8 mouse cellular contexts compared by ENCODE assay signal in the genomic region with DNA sequence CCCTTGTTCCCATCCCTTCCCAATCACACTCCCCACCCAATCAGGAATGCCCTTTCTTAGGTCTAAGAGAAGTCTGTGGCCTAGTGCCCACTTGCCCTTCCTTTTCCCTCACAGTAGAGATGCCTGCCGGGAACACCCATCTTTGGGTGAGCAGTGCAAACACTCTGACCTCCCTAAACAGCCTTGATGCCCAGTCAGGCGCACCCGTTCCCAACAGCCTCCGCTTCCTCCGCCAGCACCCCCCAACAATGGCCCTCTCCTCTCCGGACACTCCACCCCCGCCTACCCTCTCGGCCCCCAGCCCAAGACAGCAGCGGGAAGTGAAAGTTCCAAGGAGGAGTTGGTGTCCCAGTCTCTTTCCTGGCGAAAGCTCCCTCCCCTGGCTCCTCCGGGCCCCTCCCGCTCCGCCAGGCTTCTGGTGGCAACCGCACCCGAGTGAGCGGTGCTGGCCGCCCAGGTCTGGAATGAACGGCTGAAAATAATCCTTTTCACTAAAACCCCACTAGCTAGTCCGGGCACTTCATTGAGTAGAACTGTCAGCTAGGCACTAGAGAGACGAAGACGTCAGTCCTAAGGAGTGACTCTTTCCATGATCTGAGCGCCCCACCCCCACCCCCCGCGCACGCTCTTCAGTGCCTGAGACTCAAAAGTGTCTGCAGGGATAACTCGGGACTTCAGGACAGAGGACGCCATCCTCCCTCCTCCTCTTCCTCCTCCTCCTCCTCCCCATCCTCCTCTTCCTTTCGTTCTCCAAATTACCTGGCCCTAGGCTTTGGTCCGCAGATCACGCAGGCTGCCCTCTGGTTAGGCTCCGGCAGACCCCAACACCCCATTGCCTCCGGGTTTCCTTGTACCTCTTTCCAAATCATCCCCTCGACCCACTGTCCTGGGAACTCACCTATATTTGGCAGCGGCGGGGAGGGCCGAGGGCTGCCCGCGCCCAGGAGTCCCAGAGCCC. TPM values are rescaled to one million over a fixed set of nuclear protein-coding genes. Genes with fewer than 3 reads are reported as not detected.
A peak's percentile ranks its signal among the peaks of the same experiment; 100 is the strongest.
DNase-seq lines count a peak whose midpoint lies in the region; ATAC-seq lines count a peak whose summit lies in the region.

No protein-coding gene starts in this region.

- peaks cover 17% of the 10 kb centered on the region for H3K4me1 ChIP-seq in erythroblast, embryonic 14.5 days (ENCODE audit: control insufficient read depth)
- H3K4me1 ChIP-seq in embryonic facial prominence, embryonic 14.5 days (ENCODE audit: control insufficient read depth, insufficient read depth, low read length): peaks cover 11% of the 10 kb centered on the region
- peaks cover 20% of the 10 kb centered on the region for H3K4me1 ChIP-seq in midbrain, embryonic 12.5 days

- no peaks in the 10 kb centered on the region for H3K36me3 ChIP-seq in erythroblast, embryonic 14.5 days (ENCODE audit: control insufficient read depth)
- peaks cover 20% of the 10 kb centered on the region for H3K36me3 ChIP-seq in embryonic facial prominence, embryonic 14.5 days (ENCODE audit: control insufficient read depth, insufficient read depth, low read length)
- no peaks in the 10 kb centered on the region for H3K36me3 ChIP-seq in midbrain, embryonic 12.5 days

- peak; percentile 50 to 59 for DNase-seq in adrenal gland, adult 18-20 months (ENCODE audit: low spot score in 2 of 2)
- peak; percentile 63 for DNase-seq in embryonic facial prominence, embryonic 14.5 days (ENCODE audit: low spot score)
- DNase-seq in heart, postnatal 10 days: peak; percentile 74 to 75
- peak; percentile 75 to 82 for DNase-seq in kidney, postnatal 36 days

- no peak for ATAC-seq in erythroblast, adult 5-6 weeks (replicated peaks; ENCODE audit: low FRiP score, poor library complexity, severe bottlenecking)
- peak; percentile 60 for ATAC-seq in embryonic facial prominence, embryonic 14.5 days (ENCODE audit: low read depth)
- peak; percentile 28 for ATAC-seq in midbrain, embryonic 12.5 days (ENCODE audit: low FRiP score, low read depth)
- ATAC-seq in megakaryocyte progenitor cell, adult 5-6 weeks (replicated peaks; ENCODE audit: poor library complexity): no peak

- H3K27ac ChIP-seq in embryonic facial prominence, embryonic 14.5 days (replicated peaks; ENCODE audit: low read depth, low read length): peak overlapping the region; percentile 61
- H3K27ac ChIP-seq in midbrain, embryonic 12.5 days (replicated peaks): 0 out of 2 replicates have a peak overlapping the region, but pooled peaks have one; percentile 44

- no peaks in the 10 kb centered on the region for H3K9me3 ChIP-seq in erythroblast, embryonic 14.5 days (ENCODE audit: control insufficient read depth, low read length)
- no peaks in the 10 kb centered on the region for H3K9me3 ChIP-seq in embryonic facial prominence, embryonic 14.5 days (ENCODE audit: control insufficient read depth, low read length)
- H3K9me3 ChIP-seq in midbrain, embryonic 12.5 days: no peaks in the 10 kb centered on the region

- peak overlapping the region; percentile 98 for H3K4me2 ChIP-seq in embryonic facial prominence, embryonic 14.5 days (ENCODE audit: low read depth, low read length)
- peak overlapping the region; percentile 93 for H3K4me2 ChIP-seq in midbrain, embryonic 12.5 days (replicated peaks)

- 1% methylated on average over 37 of the region's 38 CpGs for WGBS in embryonic facial prominence, embryonic 14.5 days
- WGBS in midbrain, embryonic 12.5 days: under 1% methylated on average over 38 of the region's 38 CpGs

- intact Hi-C loops in heart, postnatal 10 days (cut with DNase I): no loop called here

- peak overlapping the region; percentile 53 for H3K4me3 ChIP-seq in erythroblast, embryonic 14.5 days (replicated peaks)
- peak overlapping the region; percentile 73 for H3K4me3 ChIP-seq in embryonic facial prominence, embryonic 14.5 days (ENCODE audit: low read depth, low read length)
- peak overlapping the region; percentile 60 for H3K4me3 ChIP-seq in midbrain, embryonic 12.5 days

- peaks cover 67% of the 10 kb centered on the region for H3K27me3 ChIP-seq in erythroblast, embryonic 14.5 days (ENCODE audit: control insufficient read depth)
- H3K27me3 ChIP-seq in embryonic facial prominence, embryonic 14.5 days (replicated peaks; ENCODE audit: control insufficient read depth, insufficient read depth, low read length): no peaks in the 10 kb centered on the region
- H3K27me3 ChIP-seq in midbrain, embryonic 12.5 days: peaks cover 63% of the 10 kb centered on the region

- H3K9ac ChIP-seq in embryonic facial prominence, embryonic 14.5 days (ENCODE audit: low read depth, low read length): peak overlapping the region; percentile 71
- H3K9ac ChIP-seq in midbrain, embryonic 12.5 days (replicated peaks): peak overlapping the region; percentile 62

RNA-seq across cellular contexts. Expression of gene Adam15, which starts 0.6 kb away (rescaled TPM):
- 0.50 and 0.70 TPM in 2 replicates for polyA plus RNA-seq in erythroblast, embryonic 14.5 days (2012)
- 25.3 and 34.2 TPM in 2 replicates for total RNA-seq in erythroblast, adult 5-6 weeks (2015; ENCODE audit: low replicate concordance)
- 5.0 and 14.1 TPM in 2 replicates for total RNA-seq in erythroblast, adult 5-6 weeks (2017; ENCODE audit: low replicate concordance)
- total RNA-seq in adrenal gland, adult 18-20 months (2021): 10 to 100 TPM; 56.3 to 87.6 TPM
- polyA plus RNA-seq in embryonic facial prominence, embryonic 14.5 days (2014; fragmentation: Nextera tagmentation; extraction: Ambion mirVana): 44.4 and 51.7 TPM in 2 replicates
- 100 to 1,000 TPM; 101 to 118 TPM for total RNA-seq in heart, postnatal 10 days (2021)
- 35.0 and 37.0 TPM in 2 replicates for polyA plus RNA-seq in midbrain, embryonic 12.5 days (2016; fragmentation: Nextera tagmentation; extraction: Ambion mirVana)
- total RNA-seq in megakaryocyte progenitor cell, adult 5-6 weeks (2015): 35.8 and 53.0 TPM in 2 replicates
- total RNA-seq in megakaryocyte progenitor cell, adult 5-6 weeks (2017): 38.7 and 49.8 TPM in 2 replicates

RNA-seq across cellular contexts. Expression of gene Efna4, which starts 11.4 kb away (rescaled TPM):
- not detected in 2 replicates for polyA plus RNA-seq in erythroblast, embryonic 14.5 days (2012)
- not detected in 2 replicates for total RNA-seq in erythroblast, adult 5-6 weeks (2015; ENCODE audit: low replicate concordance)
- total RNA-seq in erythroblast, adult 5-6 weeks (2017; ENCODE audit: low replicate concordance): not detected in 2 replicates
- 1 to 10 TPM in 1 of 2 experiments, under 1 TPM in 1; 0.43 to 1.1 TPM for total RNA-seq in adrenal gland, adult 18-20 months (2021)
- polyA plus RNA-seq in embryonic facial prominence, embryonic 14.5 days (2014; fragmentation: Nextera tagmentation; extraction: Ambion mirVana): 17.5 and 20.7 TPM in 2 replicates
- total RNA-seq in heart, postnatal 10 days (2021): 1 to 10 TPM; 1.9 to 2.2 TPM
- 16.8 and 17.3 TPM in 2 replicates for polyA plus RNA-seq in midbrain, embryonic 12.5 days (2016; fragmentation: Nextera tagmentation; extraction: Ambion mirVana)
- 0.17 and 0.64 TPM in 2 replicates for total RNA-seq in megakaryocyte progenitor cell, adult 5-6 weeks (2015)
- total RNA-seq in megakaryocyte progenitor cell, adult 5-6 weeks (2017): 0.27 TPM in 1 of 2 replicates, not detected in the other

RNA-seq across cellular contexts. Expression of gene Dcst2, which starts 12.6 kb away (rescaled TPM):
- polyA plus RNA-seq in erythroblast, embryonic 14.5 days (2012): not detected in 2 replicates
- total RNA-seq in erythroblast, adult 5-6 weeks (2015; ENCODE audit: low replicate concordance): not detected in 2 replicates
- not detected in 2 replicates for total RNA-seq in erythroblast, adult 5-6 weeks (2017; ENCODE audit: low replicate concordance)
- total RNA-seq in adrenal gland, adult 18-20 months (2021): under 1 TPM; 0.80 to 0.93 TPM
- not detected in 2 replicates for polyA plus RNA-seq in embryonic facial prominence, embryonic 14.5 days (2014; fragmentation: Nextera tagmentation; extraction: Ambion mirVana)
- under 1 TPM in 1 of 2 experiments, not detected in 1; 0.26 TPM for total RNA-seq in heart, postnatal 10 days (2021)
- polyA plus RNA-seq in midbrain, embryonic 12.5 days (2016; fragmentation: Nextera tagmentation; extraction: Ambion mirVana): 0.22 and 0.29 TPM in 2 replicates
- total RNA-seq in megakaryocyte progenitor cell, adult 5-6 weeks (2015): not detected in 2 replicates
- not detected in 2 replicates for total RNA-seq in megakaryocyte progenitor cell, adult 5-6 weeks (2017)

RNA-seq across cellular contexts. Expression of gene Dcst1, which starts 15.9 kb away (rescaled TPM):
- 0.10 TPM in 1 of 2 replicates, not detected in the other for polyA plus RNA-seq in erythroblast, embryonic 14.5 days (2012)
- total RNA-seq in erythroblast, adult 5-6 weeks (2015; ENCODE audit: low replicate concordance): not detected in 2 replicates
- total RNA-seq in erythroblast, adult 5-6 weeks (2017; ENCODE audit: low replicate concordance): not detected in 2 replicates
- 1 to 10 TPM in 1 of 2 experiments, under 1 TPM in 1; 0.46 to 1.4 TPM for total RNA-seq in adrenal gland, adult 18-20 months (2021)
- polyA plus RNA-seq in embryonic facial prominence, embryonic 14.5 days (2014; fragmentation: Nextera tagmentation; extraction: Ambion mirVana): 0.26 and 0.33 TPM in 2 replicates
- under 1 TPM; 0.43 to 0.57 TPM for total RNA-seq in heart, postnatal 10 days (2021)
- 0.20 and 0.65 TPM in 2 replicates for polyA plus RNA-seq in midbrain, embryonic 12.5 days (2016; fragmentation: Nextera tagmentation; extraction: Ambion mirVana)
- total RNA-seq in megakaryocyte progenitor cell, adult 5-6 weeks (2015): not detected in 2 replicates
- total RNA-seq in megakaryocyte progenitor cell, adult 5-6 weeks (2017): not detected in 2 replicates

RNA-seq across cellular contexts. Expression of gene Efna3, which starts 26.4 kb away (rescaled TPM):
- not detected in 2 replicates for polyA plus RNA-seq in erythroblast, embryonic 14.5 days (2012)
- total RNA-seq in erythroblast, adult 5-6 weeks (2015; ENCODE audit: low replicate concordance): not detected in 2 replicates
- total RNA-seq in erythroblast, adult 5-6 weeks (2017; ENCODE audit: low replicate concordance): not detected in 2 replicates
- under 1 TPM in 1 of 2 experiments, not detected in 1; 0.42 TPM for total RNA-seq in adrenal gland, adult 18-20 months (2021)
- polyA plus RNA-seq in embryonic facial prominence, embryonic 14.5 days (2014; fragmentation: Nextera tagmentation; extraction: Ambion mirVana): 18.7 and 21.2 TPM in 2 replicates
- total RNA-seq in heart, postnatal 10 days (2021): under 1 TPM in 1 of 2 experiments, not detected in 1; 0.17 TPM
- 10.7 and 11.1 TPM in 2 replicates for polyA plus RNA-seq in midbrain, embryonic 12.5 days (2016; fragmentation: Nextera tagmentation; extraction: Ambion mirVana)
- total RNA-seq in megakaryocyte progenitor cell, adult 5-6 weeks (2015): not detected in 2 replicates
- not detected in 2 replicates for total RNA-seq in megakaryocyte progenitor cell, adult 5-6 weeks (2017)

Comparison
In these comparisons a context has a peak if more than half of its experiments do, and no peak if none do; other contexts are left out.
1. ATAC-seq: peak in embryonic facial prominence, embryonic 14.5 days (single experiment) and midbrain, embryonic 12.5 days (single experiment); none in erythroblast, adult 5-6 weeks (single experiment) and megakaryocyte progenitor cell, adult 5-6 weeks (single experiment).
2. Peak in every context shown above with its lines, with median percentiles within 50 percentile points of each other: H3K4me3 ChIP-seq and DNase-seq.